Mouse (Mus musculus) erythroblast, embryonic 14.5 days (primary cell): ENCODE measurements around the gene Adgrb2.

Experiments used
- GATA1 ChIP-seq: IDR thresholded peaks from 2 replicates; pipeline ENCODE4 v1.6.1; 2012; ENCODE audit warnings: low read length, inconsistent platforms, mixed read lengths
- TAL1 ChIP-seq: IDR thresholded peaks from 3 replicates; pipeline ENCODE4 v1.6.1; 2012; ENCODE audit warnings: low read length, inconsistent platforms, mixed read lengths

GRCm38 (mm10) chr4:129984421-129985061, at the start of gene Adgrb2:
- TF ChIP-seq GATA1: no peak
- no peak for TF ChIP-seq TAL1
